Mouse (Mus musculus) common myeloid progenitor, adult 5-6 weeks (primary cell): ENCODE measurements around the gene Gm47969. TPM values are rescaled to one million over a fixed set of nuclear protein-coding genes. Genes with fewer than 3 reads are reported as not detected.

Experiments
- ATAC-seq: replicated peaks from 2 replicates; pipeline ENCODE4 v1.8.0; 2016; ENCODE audit warnings: low read depth, mild to moderate bottlenecking, moderate TSS enrichment, inconsistent platforms; ENCODE audit not compliant: poor library complexity, severe bottlenecking
- total RNA-seq: library from RNA; stranded (forward); fragments of 200-1000, 187-1606 nt; gene quantifications from 2 replicates; pipeline ENCODE4 v1.2.3, GENCODE M21; 2017

Gm47969 gene
- total RNA-seq, 1 experiment from 2014 or later, result not detected

DNA sequence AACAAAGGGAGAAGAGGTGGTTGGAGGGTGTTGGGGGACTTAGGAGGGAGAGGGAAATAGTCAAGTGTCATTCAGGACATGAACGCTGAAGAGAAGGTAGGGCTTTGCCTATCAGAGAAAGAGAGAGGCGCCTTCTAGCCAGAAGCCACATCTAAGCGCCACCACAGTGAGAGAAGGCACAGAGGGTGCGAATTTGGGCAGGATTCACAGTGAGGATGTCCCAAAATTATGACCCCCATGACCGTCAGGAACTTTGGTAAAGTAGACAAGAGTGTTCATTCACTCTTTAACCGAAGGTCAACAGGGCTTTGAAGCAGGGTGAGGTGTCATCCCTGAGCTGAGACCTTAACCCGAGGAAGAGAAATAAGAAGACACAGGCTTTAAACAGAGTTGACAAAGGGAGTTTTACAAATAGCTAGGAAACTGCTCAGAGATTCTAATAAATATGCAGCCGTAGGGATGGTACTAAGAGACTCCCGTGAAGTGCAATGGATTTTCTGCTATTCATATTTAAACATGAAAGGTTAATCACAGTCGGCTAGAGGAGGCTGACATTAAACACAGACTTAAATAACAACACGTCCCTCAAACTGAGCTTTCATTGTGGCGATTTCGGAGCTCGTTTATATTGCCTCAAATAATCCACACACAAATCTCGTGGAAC lies 30.9 kb downstream of the Gm47969 start:
- ATAC-seq, result no peak

GRCm38 (mm10) chr1:83076190-83076917 lies 31.6 kb downstream of the Gm47969 start:
- ATAC-seq, result peak; percentile 98

DNA sequence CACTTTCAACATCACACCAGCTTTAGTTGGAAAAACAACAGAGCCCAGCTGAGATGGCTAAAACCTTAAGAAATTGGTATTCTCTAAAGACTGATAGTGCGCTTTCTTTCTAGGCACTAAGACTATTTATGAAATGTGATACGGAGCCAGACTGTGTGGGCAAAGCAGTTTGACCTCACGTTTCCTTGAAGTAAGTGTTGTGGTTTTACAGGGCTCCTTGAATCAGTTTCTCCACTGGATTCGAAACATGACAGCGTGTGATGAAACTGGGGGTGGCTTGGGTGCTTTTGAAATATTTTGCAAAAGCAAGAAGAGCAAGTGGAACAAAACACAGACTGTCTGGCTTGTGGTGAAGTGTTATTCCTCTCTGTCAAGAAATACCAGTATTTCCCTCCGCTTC lies 32.3 kb downstream of the Gm47969 start:
- ATAC-seq, result 0 out of 2 replicates have a peak, but pooled peaks have one; percentile 7

DNA sequence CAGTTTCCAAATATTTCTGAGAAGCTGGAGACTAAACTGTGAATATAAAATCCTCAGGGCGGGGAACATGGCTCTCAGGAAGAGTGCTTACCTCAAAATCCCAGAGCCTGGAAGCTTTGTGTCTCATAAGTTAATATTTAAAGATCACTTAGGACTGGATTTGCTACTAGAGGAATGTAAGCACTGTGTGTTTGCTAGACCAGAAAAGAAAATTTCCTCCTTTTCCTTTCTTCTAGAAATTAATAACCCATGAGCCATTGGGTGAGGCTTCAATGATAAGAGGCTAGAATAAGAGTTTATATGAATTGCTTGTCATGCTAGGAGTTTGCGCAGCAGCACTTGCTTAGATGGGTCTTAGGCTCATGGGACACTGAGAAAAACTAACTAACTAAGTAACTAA lies 40.1 kb downstream of the Gm47969 start:
- ATAC-seq, result no peak

DNA sequence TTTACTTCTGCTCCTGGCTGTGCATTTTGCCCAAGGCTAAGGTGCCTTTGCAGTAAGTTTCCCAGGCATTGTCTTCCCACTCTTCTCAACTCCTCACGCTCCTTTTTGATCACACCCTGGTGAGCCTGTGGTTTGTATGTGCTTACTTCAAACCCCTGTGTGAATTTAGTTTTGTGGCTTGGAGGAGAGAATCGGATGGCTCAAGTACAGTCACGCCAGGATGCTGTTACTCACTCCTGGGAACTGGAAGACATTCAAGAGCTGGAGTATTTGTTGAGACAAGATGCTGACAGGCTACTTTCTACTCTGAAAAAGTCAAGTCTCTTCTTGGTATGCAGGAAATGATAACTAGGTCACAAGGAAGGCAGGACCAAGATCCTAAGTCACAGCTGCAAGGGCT lies 46.5 kb downstream of the Gm47969 start:
- ATAC-seq, result no peak

Other genes starting within 250 kb of the Gm47969 start
- gene Agfg1, start 205.4 kb upstream of the Gm47969 start, total RNA-seq, result 32.1 and 33.8 TPM in 2 replicates
- not detected in 2 replicates for gene A030005L19Rik, start 131.6 kb upstream of the Gm47969 start, total RNA-seq
- not detected in 2 replicates for gene A030014E15Rik, start 120.0 kb upstream of the Gm47969 start, total RNA-seq
- not detected in 2 replicates for gene Gm6217, start 113.5 kb upstream of the Gm47969 start, total RNA-seq
- not detected in 2 replicates for gene A030003K21Rik, start 101.5 kb upstream of the Gm47969 start, total RNA-seq
- gene Gm7544, start 88.9 kb upstream of the Gm47969 start, total RNA-seq, result not detected in 2 replicates
- not detected in 2 replicates for gene Gm47955, start 84.6 kb upstream of the Gm47969 start, total RNA-seq
- gene Gm47959, start 44.4 kb upstream of the Gm47969 start, total RNA-seq, result not detected in 2 replicates
- gene Slc19a3, start 6.5 kb upstream of the Gm47969 start, total RNA-seq, result not detected in 2 replicates
- not detected in 2 replicates for gene Krtap28-10, start 2.5 kb upstream of the Gm47969 start, total RNA-seq
- gene A030005K14Rik, start 14.4 kb downstream of the Gm47969 start, total RNA-seq, result not detected in 2 replicates
- not detected in 2 replicates for gene Krtap28-13, start 16.0 kb downstream of the Gm47969 start, total RNA-seq
- gene Ccl20, start 71.8 kb downstream of the Gm47969 start, total RNA-seq, result not detected in 2 replicates
- not detected in 2 replicates for gene Daw1, start 114.8 kb downstream of the Gm47969 start, total RNA-seq